Mouse (Mus musculus) MEL (cell line): ENCODE measurements around the gene Rtf1. TPM values are rescaled to one million over a fixed set of nuclear protein-coding genes. Genes with fewer than 3 reads are reported as not detected.

Experiments
- DNase-seq: peaks from one replicate; pipeline ENCODE4 v3.0.0; 2011; ENCODE audit warnings: low read depth, low spot score
- H3K27ac ChIP-seq: 2 replicates; pipeline ENCODE4 v1.5.1; 2012; ENCODE audit warnings: low read depth, mild to moderate bottlenecking, control low read depth, low read length, moderate library complexity; ENCODE audit not compliant: control insufficient read depth
- H3K27me3 ChIP-seq, 2 experiments: fragments of 150-350 bp in 1 of 2; sonication (generic) in 1 of 2; 2 replicates each; pipeline ENCODE4 v1.6.1; 2012; ENCODE audit warnings: low read length in 2 of 2, mild to moderate bottlenecking in 2 of 2, improper control_type of control experiment in 1 of 2, moderate library complexity in 1 of 2; ENCODE audit not compliant: insufficient read depth in 2 of 2, control insufficient read depth in 1 of 2
- H3K36me3 ChIP-seq, 2 experiments: 2 replicates each; pipeline ENCODE4 v1.6.1; 2012 to 2014; ENCODE audit warnings: low read length in 2 of 2, improper control_type of control experiment in 1 of 2, inconsistent platforms in 1 of 2, mild to moderate bottlenecking in 1 of 2; ENCODE audit not compliant: insufficient read depth in 2 of 2, control insufficient read depth in 1 of 2
- H3K4me1 ChIP-seq, 2 experiments: fragments of 150-350 bp in 1 of 2; sonication (generic) in 1 of 2; 2 replicates each; pipeline ENCODE4 v1.6.1; 2012; ENCODE audit warnings: low read length in 2 of 2, improper control_type of control experiment in 1 of 2, mild to moderate bottlenecking in 1 of 2; ENCODE audit not compliant: insufficient read depth in 2 of 2, control insufficient read depth in 1 of 2
- H3K4me3 ChIP-seq, 2 experiments: fragments of 150-350 bp in 1 of 2; sonication (generic) in 1 of 2; 2 replicates each; pipeline ENCODE4 v1.5.1; 2012; ENCODE audit warnings: low read depth in 2 of 2, low read length in 2 of 2, mild to moderate bottlenecking in 2 of 2, moderate library complexity in 2 of 2, control low read depth in 1 of 2, improper control_type of control experiment in 1 of 2; ENCODE audit not compliant: control insufficient read depth in 1 of 2, insufficient read depth in 1 of 2
- H3K79me2 ChIP-seq: 2 replicates; pipeline ENCODE4 v1.6.1; 2012; ENCODE audit warnings: mild to moderate bottlenecking, low read length, moderate library complexity; ENCODE audit not compliant: control insufficient read depth, poor library complexity, insufficient read depth
- H3K9ac ChIP-seq: 2 replicates; pipeline ENCODE4 v1.6.1; 2012; ENCODE audit warnings: low read depth, mild to moderate bottlenecking, control low read depth, low read length, moderate library complexity; ENCODE audit not compliant: control insufficient read depth, poor library complexity, severe bottlenecking
- H3K9me3 ChIP-seq: fragments of 150-350 bp; sonication (generic); replicated peaks from 2 replicates; pipeline ENCODE4 v1.6.1; 2012; ENCODE audit warnings: mild to moderate bottlenecking, low read length, improper control_type of control experiment, moderate library complexity; ENCODE audit not compliant: insufficient read depth
- BHLHE40 ChIP-seq: IDR thresholded peaks from 2 replicates; pipeline ENCODE4 v1.6.1; 2012; ENCODE audit warnings: low read depth, mild to moderate bottlenecking, inconsistent platforms, low read length, improper control_type of control experiment, borderline replicate concordance
- CHD1 ChIP-seq: IDR thresholded peaks from 2 replicates; pipeline ENCODE4 v1.6.1; 2012; ENCODE audit warnings: low read depth, mild to moderate bottlenecking, inconsistent platforms, low read length, improper control_type of control experiment
- CHD2 ChIP-seq: IDR thresholded peaks from 2 replicates; pipeline ENCODE4 v1.6.1; 2011; ENCODE audit warnings: low read length, improper control_type of control experiment
- CTCF ChIP-seq, 3 experiments: IDR thresholded peaks in 2 of 3; conservative IDR thresholded peaks in 1 of 3; 2 replicates each; pipeline ENCODE4 v1.5.1; 2011 to 2012; ENCODE audit warnings: low read length in 3 of 3, low read depth in 2 of 3, mild to moderate bottlenecking in 2 of 3, improper control_type of control experiment in 1 of 3, inconsistent platforms in 1 of 3, mixed read lengths in 1 of 3, moderate library complexity in 1 of 3; ENCODE audit not compliant: control insufficient read depth in 1 of 3, insufficient read depth in 1 of 3, poor library complexity in 1 of 3, severe bottlenecking in 1 of 3
- E2F4 ChIP-seq: IDR thresholded peaks from 2 replicates; pipeline ENCODE4 v1.6.1; 2011; ENCODE audit warnings: low read depth, low read length, improper control_type of control experiment, borderline replicate concordance
- ELF1 ChIP-seq: IDR thresholded peaks from 2 replicates; pipeline ENCODE4 v1.6.1; 2014; ENCODE audit warnings: low read depth, mild to moderate bottlenecking, inconsistent platforms, low read length, improper control_type of control experiment, moderate library complexity
- EP300 ChIP-seq, 2 experiments: IDR thresholded peaks; 2 replicates each; pipeline ENCODE4 v1.6.1; 2011; ENCODE audit warnings: improper control_type of control experiment in 2 of 2, low read length in 2 of 2, low read depth in 1 of 2, mild to moderate bottlenecking in 1 of 2
- ETS1 ChIP-seq: IDR thresholded peaks from 2 replicates; pipeline ENCODE4 v1.6.1; 2012; ENCODE audit warnings: low read depth, mild to moderate bottlenecking, inconsistent platforms, low read length, improper control_type of control experiment, moderate library complexity
- GABPA ChIP-seq: IDR thresholded peaks from 2 replicates; pipeline ENCODE4 v1.6.1; 2012; ENCODE audit warnings: low read depth, mild to moderate bottlenecking, inconsistent platforms, low read length, improper control_type of control experiment, moderate library complexity
- GATA1 ChIP-seq: IDR thresholded peaks from 2 replicates; pipeline ENCODE4 v1.6.1; 2011; ENCODE audit warnings: low read depth, low read length, improper control_type of control experiment
- HCFC1 ChIP-seq: IDR thresholded peaks from 2 replicates; pipeline ENCODE4 v1.6.1; 2012; ENCODE audit warnings: low read depth, mild to moderate bottlenecking, inconsistent platforms, low read length, improper control_type of control experiment, moderate library complexity
- MAX ChIP-seq: IDR thresholded peaks from 2 replicates; pipeline ENCODE4 v1.6.1; 2011; ENCODE audit warnings: low read length, improper control_type of control experiment
- MXI1 ChIP-seq: IDR thresholded peaks from 2 replicates; pipeline ENCODE4 v1.6.1; 2011; ENCODE audit warnings: mild to moderate bottlenecking, low read depth, low read length, improper control_type of control experiment
- MYB ChIP-seq: IDR thresholded peaks from 2 replicates; pipeline ENCODE4 v1.6.1; 2011; ENCODE audit warnings: mild to moderate bottlenecking, low read depth, low read length, improper control_type of control experiment
- MYC ChIP-seq: IDR thresholded peaks from 2 replicates; pipeline ENCODE4 v1.6.1; 2011; ENCODE audit warnings: low read depth, mild to moderate bottlenecking, low read length, improper control_type of control experiment, moderate library complexity
- NELFE ChIP-seq: IDR thresholded peaks from 2 replicates; pipeline ENCODE4 v1.6.1; 2011; ENCODE audit warnings: low read depth, low read length, improper control_type of control experiment
- NRF1 ChIP-seq: IDR thresholded peaks from 2 replicates; pipeline ENCODE4 v1.6.1; 2014; ENCODE audit warnings: low read depth, mild to moderate bottlenecking, inconsistent platforms, low read length, improper control_type of control experiment, moderate library complexity; ENCODE audit not compliant: poor library complexity, insufficient read depth, severe bottlenecking
- POLR2A ChIP-seq, 2 experiments: IDR thresholded peaks; 2 replicates each; pipeline ENCODE4 v1.6.1; 2011 to 2012; ENCODE audit warnings: low read length in 2 of 2, mild to moderate bottlenecking in 2 of 2, control low read depth in 1 of 2, improper control_type of control experiment in 1 of 2, low read depth in 1 of 2, moderate library complexity in 1 of 2; ENCODE audit not compliant: control insufficient read depth in 1 of 2, insufficient read depth in 1 of 2, poor library complexity in 1 of 2
- POLR2AphosphoS2 ChIP-seq: IDR thresholded peaks from 2 replicates; pipeline ENCODE4 v1.6.1; 2011; ENCODE audit warnings: low read length, improper control_type of control experiment
- POLR2AphosphoS5 ChIP-seq: IDR thresholded peaks from 2 replicates; pipeline ENCODE4 v1.6.1; 2012; ENCODE audit warnings: low read depth, borderline replicate concordance, mild to moderate bottlenecking, inconsistent platforms, low read length, moderate library complexity, mixed read lengths
- RAD21 ChIP-seq: IDR thresholded peaks from 2 replicates; pipeline ENCODE4 v1.6.1; 2011; ENCODE audit warnings: mild to moderate bottlenecking, low read depth, low read length, improper control_type of control experiment
- RCOR1 ChIP-seq: IDR thresholded peaks from 2 replicates; pipeline ENCODE4 v1.6.1; 2012; ENCODE audit warnings: low read depth, mild to moderate bottlenecking, inconsistent platforms, low read length, improper control_type of control experiment
- SIN3A ChIP-seq: IDR thresholded peaks from 2 replicates; pipeline ENCODE4 v1.6.1; 2012; ENCODE audit warnings: low read length, improper control_type of control experiment, inconsistent platforms
- SMC3 ChIP-seq: IDR thresholded peaks from 2 replicates; pipeline ENCODE4 v1.6.1; 2011; ENCODE audit warnings: low read depth, low read length, improper control_type of control experiment
- TBP ChIP-seq: IDR thresholded peaks from 2 replicates; pipeline ENCODE4 v1.8.0; 2011; ENCODE audit warnings: low read depth, low read length, improper control_type of control experiment
- TCF12 ChIP-seq: IDR thresholded peaks from 2 replicates; pipeline ENCODE4 v1.6.1; 2014; ENCODE audit warnings: low read depth, mild to moderate bottlenecking, inconsistent platforms, low read length, improper control_type of control experiment, moderate library complexity
- UBTF ChIP-seq: IDR thresholded peaks from 2 replicates; pipeline ENCODE4 v1.6.1; 2012; ENCODE audit warnings: low read depth, mild to moderate bottlenecking, inconsistent platforms, low read length, improper control_type of control experiment, moderate library complexity, borderline replicate concordance; ENCODE audit not compliant: insufficient read depth
- USF1 ChIP-seq: IDR thresholded peaks from 2 replicates; pipeline ENCODE4 v1.6.1; 2014; ENCODE audit warnings: low read depth, mild to moderate bottlenecking, inconsistent platforms, low read length, improper control_type of control experiment, moderate library complexity
- USF2 ChIP-seq, 2 experiments: IDR thresholded peaks; 2 replicates each; pipeline ENCODE4 v1.6.1; 2011 to 2012; ENCODE audit warnings: improper control_type of control experiment in 2 of 2, low read length in 2 of 2, borderline replicate concordance in 1 of 2, inconsistent platforms in 1 of 2, low read depth in 1 of 2, mild to moderate bottlenecking in 1 of 2; ENCODE audit not compliant: insufficient read depth in 1 of 2
- ZC3H11A ChIP-seq: IDR thresholded peaks from 2 replicates; pipeline ENCODE4 v1.6.1; 2012; ENCODE audit warnings: low read depth, mild to moderate bottlenecking, inconsistent platforms, low read length, improper control_type of control experiment
- ZMIZ1 ChIP-seq: IDR thresholded peaks from 2 replicates; pipeline ENCODE4 v1.6.1; 2012; ENCODE audit warnings: low read depth, mild to moderate bottlenecking, inconsistent platforms, low read length, improper control_type of control experiment, moderate library complexity
- polyA plus RNA-seq, 2 experiments: library from polyadenylated mRNA; stranded (reverse) in 1 of 2; unstranded in 1 of 2; fragments of >175 nt in 1 of 2; fragments of >200 nt in 1 of 2; gene quantifications; 2 replicates each; pipeline versions ENCODE4 v1.2.1 to v1.2.4; 2012; ENCODE audit warnings: low replicate concordance in 2 of 2, low read depth in 1 of 2; ENCODE audit not compliant: insufficient read length in 2 of 2, insufficient read depth in 1 of 2, missing spikeins in 1 of 2
- total RNA-seq: library from RNA; depleted of rRNA; stranded (reverse); fragments of 300-350 nt; gene quantifications from 2 replicates; pipeline ENCODE4 v1.2.3, GENCODE M21; 2012; rRNA removed

The Rtf1 gene
- total RNA-seq = 10.6 and 12.8 TPM in 2 replicates
- polyA plus RNA-seq = 10 to 100 TPM in 1 of 2 experiments, not detected in 1; 46.0 TPM

DNA sequence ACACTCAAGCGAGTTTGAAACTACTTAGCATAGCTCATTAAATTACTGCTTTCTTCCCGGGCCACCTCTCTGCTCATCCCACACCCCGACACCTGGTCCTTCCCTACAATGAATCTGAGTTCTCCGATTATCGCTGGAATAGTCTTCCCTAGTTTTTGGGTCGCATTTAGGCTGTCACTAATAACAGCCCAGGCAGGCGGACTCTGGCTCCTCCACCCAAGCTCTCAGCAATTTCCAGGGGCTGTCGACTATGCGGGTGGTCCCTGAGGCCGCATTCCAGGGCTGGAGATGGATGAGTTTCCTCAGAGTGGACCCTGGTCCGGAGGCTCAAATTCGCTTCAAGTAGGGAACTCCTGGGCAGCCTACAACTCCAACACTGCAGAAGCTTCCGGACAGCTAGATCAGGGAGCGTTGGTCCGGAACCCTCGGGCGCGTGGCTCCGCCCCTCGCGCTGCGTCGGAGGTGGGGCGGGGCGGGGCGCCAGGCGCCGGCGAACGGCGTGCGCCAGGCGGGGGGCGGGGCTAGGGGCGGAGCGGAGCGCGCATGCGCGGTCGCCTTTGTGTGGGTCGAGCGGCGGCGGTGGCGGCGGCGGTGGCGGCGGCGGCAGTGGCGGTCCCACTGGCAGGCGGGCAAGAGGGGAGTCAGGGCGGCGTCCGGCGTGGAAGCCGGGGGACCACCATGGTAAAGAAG is at the start of gene Rtf1:
Gene Rtf1, plus strand, starts transcription at position 544 of the 690 bp plus-strand sequence.
- H3K79me2 ChIP-seq = peaks cover 40% of the 10 kb centered on the region

DNA sequence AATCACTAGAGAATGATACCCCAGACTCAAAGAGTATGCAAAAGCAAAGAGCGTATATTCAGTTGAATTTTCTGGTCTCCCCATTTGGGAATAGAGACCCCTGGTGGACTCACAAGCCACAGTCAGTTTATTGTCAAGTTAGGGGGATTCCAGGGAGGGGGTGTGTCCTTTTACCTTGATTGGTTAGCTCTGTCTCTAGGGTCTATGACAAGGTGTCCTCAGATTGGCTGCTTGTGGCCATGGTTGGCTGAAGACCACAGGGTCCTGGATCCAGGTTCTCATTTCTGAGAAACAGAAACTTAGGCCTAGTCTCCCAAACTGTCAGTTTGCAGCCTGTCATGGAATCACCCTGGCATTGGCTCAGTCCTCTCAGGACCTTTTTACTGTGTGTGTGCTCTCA is 38.1 kb upstream of the Rtf1 start:
- no peak overlapping the region for H3K27ac ChIP-seq
- H3K79me2 ChIP-seq = no peaks in the 10 kb centered on the region
- TF ChIP-seq CTCF (IDR thresholded peaks at IDR 0.05 in 2 of 3, conservative IDR thresholded peaks at IDR 0.05 in 1 of 3; ENCODE audit: control insufficient read depth in 1 of 3, insufficient read depth in 1 of 3, low read depth in 2 of 3, low read length in 3 of 3, poor library complexity in 1 of 3, severe bottlenecking in 1 of 3) (peak in 1 of 3 experiments; percentile 2; a peak in 1 of 6 replicates), MAX (no peak)
- H3K4me3 ChIP-seq = no peak overlapping the region
- no peak for DNase-seq
- H3K36me3 ChIP-seq = peaks cover 17 to 19% of the 10 kb centered on the region in 2 experiments
- H3K9ac ChIP-seq = no peak overlapping the region
- H3K9me3 ChIP-seq = no peaks in the 10 kb centered on the region
- H3K27me3 ChIP-seq = no peaks in the 10 kb centered on the region
- H3K4me1 ChIP-seq = peaks cover 9 to 14% of the 10 kb centered on the region in 2 experiments

More for the DNA sequence above, at the start of gene Rtf1:
- Histone ChIP-seq H3K4me1 (peaks cover 3 to 12% of the 10 kb centered on the region in 2 experiments; a peak in 3 of 4 replicates), H3K27ac (peak within 1 kb of the TSS; percentile 89), H3K9me3 (no peaks in the 10 kb centered on the region), H3K9ac (peak within 1 kb of the TSS; percentile 100), H3K36me3 (peaks cover 0 to 12% of the 10 kb centered on the region in 2 experiments), H3K27me3 (no peaks in the 10 kb centered on the region), H3K4me3 (peak within 1 kb of the TSS; percentile 100)
- DNase-seq = peak; percentile 89
- 0 out of 2 replicates have a peak, but pooled peaks have one; percentile 34 for TF ChIP-seq MYC
- TF ChIP-seq E2F4 = no peak
- TF ChIP-seq NRF1 = peak; percentile 64
- TF ChIP-seq ZC3H11A = no peak
- TF ChIP-seq SMC3 = no peak
- peak; percentile 69 for TF ChIP-seq MXI1
- TF ChIP-seq POLR2A (IDR thresholded peaks at IDR 0.05; ENCODE audit: control insufficient read depth in 1 of 2, insufficient read depth in 1 of 2, low read depth in 1 of 2, low read length in 2 of 2, poor library complexity in 1 of 2) = peak; percentile 78 to 97
- no peak for TF ChIP-seq RAD21
- TF ChIP-seq MYB = no peak
- TF ChIP-seq SIN3A = peak; percentile 67; the same call in 1 of the 2 replicates
- TF ChIP-seq NELFE = peak; percentile 94
- no peak for TF ChIP-seq MAX
- peak; percentile 60 for TF ChIP-seq ELF1
- no peak for TF ChIP-seq EP300 (IDR thresholded peaks at IDR 0.05; ENCODE audit: low read depth in 1 of 2, low read length in 2 of 2)
- no peak for TF ChIP-seq USF1
- no peak for TF ChIP-seq UBTF
- TF ChIP-seq POLR2AphosphoS5 = no peak
- TF ChIP-seq TBP = peak; percentile 69
- TF ChIP-seq GABPA = no peak
- TF ChIP-seq ETS1 = no peak
- TF ChIP-seq RCOR1 = no peak
- TF ChIP-seq USF2 (IDR thresholded peaks at IDR 0.05; ENCODE audit: borderline replicate concordance in 1 of 2, insufficient read depth in 1 of 2, low read depth in 1 of 2, low read length in 2 of 2) = no peak
- peak; percentile 94 for TF ChIP-seq POLR2AphosphoS2
- no peak for TF ChIP-seq CHD1
- TF ChIP-seq HCFC1 = peak; percentile 71
- no peak; the same call in 1 of the 2 replicates for TF ChIP-seq TCF12
- TF ChIP-seq ZMIZ1 = peak; percentile 96
- TF ChIP-seq CHD2 = no peak
- no peak for TF ChIP-seq GATA1
- TF ChIP-seq CTCF (IDR thresholded peaks at IDR 0.05 in 2 of 3, conservative IDR thresholded peaks at IDR 0.05 in 1 of 3; ENCODE audit: control insufficient read depth in 1 of 3, insufficient read depth in 1 of 3, low read depth in 2 of 3, low read length in 3 of 3, poor library complexity in 1 of 3, severe bottlenecking in 1 of 3) = no peak
- no peak for TF ChIP-seq BHLHE40
